Mouse (Mus musculus) inflammation-experienced regulatory T-cells, adult 6 months (primary cell): ENCODE results near the gene Eif4g3. TPM values are rescaled to one million over a fixed set of nuclear protein-coding genes. Genes with fewer than 3 reads are reported as not detected.
A peak's percentile ranks its signal among the peaks of the same experiment; 100 is the strongest.
"Not testable (repeated sequence)": the region's sequence is repeated elsewhere in the genome, so short reads cannot be mapped to it uniquely, and the experiment has no call there.

Experiments used
- ATAC-seq: one replicate; pipeline ENCODE4 v1.8.0; 2017
- polyA plus RNA-seq, 3 experiments: library from polyadenylated mRNA; unstranded; fragments of 100-300 nt; shearing (Covaris generic); gene quantifications; one replicate each; pipeline ENCODE4 v1.2.1; 2017

The Eif4g3 gene
- polyA plus RNA-seq: 10 to 100 TPM; 33.8 to 51.8 (median 42.4) TPM

GRCm38 (mm10) chr4:137992890-137993289 is at the start of gene Eif4g3:
TSS of gene Eif4g3 (plus strand) at chr4:137993022.
- peak; percentile 72 for ATAC-seq

GRCm38 (mm10) chr4:137943540-137943939 is 49.3 kb upstream of the Eif4g3 start:
- ATAC-seq: no peak

- no peak for ATAC-seq
Observed at GRCm38 (mm10) chr4:137945376-137945775, 47.4 kb upstream of the Eif4g3 start.

- no peak for ATAC-seq
Observed at GRCm38 (mm10) chr4:137946419-137946818, 46.4 kb upstream of the Eif4g3 start.

GRCm38 (mm10) chr4:137952840-137953239 is 40.0 kb upstream of the Eif4g3 start:
- peak; percentile 50 for ATAC-seq

- no peak for ATAC-seq
Observed at GRCm38 (mm10) chr4:137954184-137954583, 38.6 kb upstream of the Eif4g3 start.

GRCm38 (mm10) chr4:137954926-137955396 is 37.9 kb upstream of the Eif4g3 start:
- ATAC-seq: no peak

GRCm38 (mm10) chr4:137956260-137956659 is 36.6 kb upstream of the Eif4g3 start:
- ATAC-seq: no peak

- no peak for ATAC-seq
Observed at GRCm38 (mm10) chr4:137959889-137960665, 32.7 kb upstream of the Eif4g3 start.

- no peak for ATAC-seq
Observed at GRCm38 (mm10) chr4:137960757-137961156, 32.1 kb upstream of the Eif4g3 start.

- ATAC-seq: no peak
Observed at GRCm38 (mm10) chr4:137962643-137963350, 30.0 kb upstream of the Eif4g3 start.

GRCm38 (mm10) chr4:137963431-137963830 is 29.4 kb upstream of the Eif4g3 start:
- no peak for ATAC-seq

- ATAC-seq: peak; percentile 36
Observed at GRCm38 (mm10) chr4:137963881-137964584, 28.8 kb upstream of the Eif4g3 start.

GRCm38 (mm10) chr4:137964585-137964930 is 28.3 kb upstream of the Eif4g3 start:
- ATAC-seq: no peak

- ATAC-seq: peak; percentile 94
Observed at GRCm38 (mm10) chr4:137968203-137968602, 24.6 kb upstream of the Eif4g3 start.

GRCm38 (mm10) chr4:137970623-137971199 is 22.1 kb upstream of the Eif4g3 start:
- ATAC-seq: not testable (repeated sequence)

- ATAC-seq: not testable (repeated sequence)
Observed at GRCm38 (mm10) chr4:137974856-137975432, 17.9 kb upstream of the Eif4g3 start.

- not testable (repeated sequence) for ATAC-seq
Observed at GRCm38 (mm10) chr4:137979066-137979644, 13.7 kb upstream of the Eif4g3 start.

GRCm38 (mm10) chr4:137982869-137983268 is 10.0 kb upstream of the Eif4g3 start:
- no peak for ATAC-seq

- ATAC-seq: no peak
Observed at GRCm38 (mm10) chr4:137984212-137984611, 8.6 kb upstream of the Eif4g3 start.

GRCm38 (mm10) chr4:137984746-137985145 is 8.1 kb upstream of the Eif4g3 start:
- ATAC-seq: no peak

GRCm38 (mm10) chr4:137989426-137989825 is 3.4 kb upstream of the Eif4g3 start:
- no peak for ATAC-seq
